Mouse (Mus musculus): ENCODE measurements at regions not wholly inside any gene's neighbourhood (a gene's known extent, or its start where the extent isn't known, plus 50 kb on each side); places are given as distances from the start of the nearest gene placed in this dataset.

DNA sequence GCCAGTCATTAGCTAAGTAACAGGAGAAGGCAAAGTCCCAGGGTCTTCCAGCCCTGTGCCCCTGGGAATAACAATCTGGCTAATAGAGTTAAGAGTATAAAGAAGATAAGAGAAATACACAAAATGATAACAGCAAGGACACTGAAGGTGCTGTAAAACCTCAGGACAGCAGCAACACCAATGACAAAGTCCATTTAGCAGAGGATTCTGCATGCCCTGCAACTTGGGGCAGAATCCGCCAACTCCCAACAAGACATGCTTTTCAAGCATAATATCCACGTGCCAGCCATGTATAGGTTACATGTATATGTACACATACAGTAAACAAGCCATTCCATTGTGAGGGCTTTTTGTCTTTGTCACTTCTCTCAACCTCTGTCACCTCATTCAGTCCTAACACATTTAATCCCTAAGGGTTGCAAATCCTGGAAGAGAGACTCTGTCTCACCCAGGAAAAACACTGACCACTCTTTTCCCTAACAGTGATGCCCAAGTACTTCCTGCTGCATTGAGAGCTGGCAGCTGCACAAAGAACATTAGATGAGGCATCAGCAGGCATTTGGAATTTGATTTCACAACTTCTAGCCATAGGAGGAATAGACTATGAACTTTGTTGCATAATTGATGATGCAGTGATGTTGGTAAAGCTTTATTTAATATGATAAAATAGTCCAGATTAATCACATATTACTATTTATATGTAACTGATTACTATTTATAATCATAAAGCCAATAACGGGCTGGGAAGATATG is 105.8 kb upstream of the Slc4a7 start:
- in situ Hi-C loops (cut with MboI, MseI): no loop called here

DNA sequence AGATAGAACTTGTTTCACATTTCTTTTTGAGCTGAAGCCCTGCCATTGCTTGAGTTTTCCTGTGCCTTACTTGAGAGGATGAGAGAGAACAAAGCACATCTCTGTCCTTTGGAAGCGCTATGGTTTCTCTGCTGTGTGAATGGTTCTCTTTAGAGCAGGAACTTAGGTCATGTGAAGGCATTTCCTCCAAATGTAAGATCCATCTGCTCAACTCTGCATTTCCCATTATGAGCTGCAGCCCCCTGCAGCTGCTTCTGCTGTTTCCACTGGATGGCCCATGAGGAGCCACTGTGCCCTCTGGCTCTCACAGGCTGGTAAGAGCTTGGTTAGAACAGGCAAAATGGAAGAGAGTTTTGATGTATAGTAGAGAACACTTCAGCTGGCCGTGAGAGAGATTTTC is 102.5 kb upstream of the Slc4a7 start:
- in situ Hi-C loops (cut with MboI, MseI): no loop called here

DNA sequence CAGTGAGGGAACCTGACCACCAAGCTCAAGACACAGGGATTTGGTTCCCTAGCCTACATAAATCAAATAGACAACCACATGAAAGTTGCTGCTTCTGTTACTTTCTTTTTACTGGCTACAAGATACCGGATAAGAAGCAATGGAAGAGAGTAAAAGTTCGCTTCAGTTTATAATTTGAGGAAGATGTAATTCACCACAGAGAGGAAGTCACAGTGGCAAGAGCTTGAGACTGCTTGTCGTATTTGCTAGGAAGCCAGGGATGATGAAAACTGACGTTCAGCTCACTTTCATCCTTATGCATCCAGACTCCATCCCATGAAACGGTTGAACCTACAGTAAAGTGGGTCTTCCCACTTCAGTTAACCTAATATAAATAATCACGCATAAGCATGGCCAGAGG is 102.1 kb upstream of the Slc4a7 start:
- in situ Hi-C loops (cut with MboI, MseI): no loop called here

GRCm38 (mm10) chr14:14603439-14603838 is 98.6 kb upstream of the Slc4a7 start:
- in situ Hi-C loops (cut with MboI, MseI): no loop called here

DNA sequence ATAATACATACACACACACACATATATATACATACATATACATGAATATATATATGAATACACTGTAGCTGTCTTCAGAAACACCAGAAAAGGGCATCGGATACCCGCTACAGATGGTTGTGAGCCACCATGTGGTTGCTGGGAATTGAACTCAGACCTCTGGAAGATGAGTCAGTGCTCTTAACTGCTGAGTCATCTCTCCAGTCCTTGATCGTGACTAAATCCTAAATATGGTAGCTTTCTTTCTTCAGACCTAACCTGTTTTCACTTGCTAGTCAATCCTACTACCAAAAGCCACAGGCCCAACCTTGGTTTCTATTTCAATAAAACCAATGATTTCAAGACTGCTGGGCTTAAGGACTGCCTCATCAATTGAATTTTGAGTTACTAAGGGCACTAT is 95.0 kb upstream of the Slc4a7 start:
- in situ Hi-C loops (cut with MboI, MseI): no loop called here

- in situ Hi-C loops (cut with MboI, MseI): no loop called here
Measured at GRCm38 (mm10) chr14:14612245-14612644, 89.8 kb upstream of the Slc4a7 start.

- in situ Hi-C loops (cut with MboI, MseI): no loop called here
Measured at GRCm38 (mm10) chr14:14620316-14620715, 81.8 kb upstream of the Slc4a7 start.

GRCm38 (mm10) chr14:14628673-14629072 is 73.4 kb upstream of the Slc4a7 start:
- in situ Hi-C loops (cut with MboI, MseI): no loop called here

- in situ Hi-C loops (cut with MboI, MseI): no loop called here
Measured at GRCm38 (mm10) chr14:14631750-14632149, 70.3 kb upstream of the Slc4a7 start.

GRCm38 (mm10) chr14:14632471-14632870 is 69.6 kb upstream of the Slc4a7 start:
- in situ Hi-C loops (cut with MboI, MseI): no loop called here

GRCm38 (mm10) chr14:14632951-14633931 is 68.8 kb upstream of the Slc4a7 start:
- in situ Hi-C loops (cut with MboI, MseI): no loop called here

DNA sequence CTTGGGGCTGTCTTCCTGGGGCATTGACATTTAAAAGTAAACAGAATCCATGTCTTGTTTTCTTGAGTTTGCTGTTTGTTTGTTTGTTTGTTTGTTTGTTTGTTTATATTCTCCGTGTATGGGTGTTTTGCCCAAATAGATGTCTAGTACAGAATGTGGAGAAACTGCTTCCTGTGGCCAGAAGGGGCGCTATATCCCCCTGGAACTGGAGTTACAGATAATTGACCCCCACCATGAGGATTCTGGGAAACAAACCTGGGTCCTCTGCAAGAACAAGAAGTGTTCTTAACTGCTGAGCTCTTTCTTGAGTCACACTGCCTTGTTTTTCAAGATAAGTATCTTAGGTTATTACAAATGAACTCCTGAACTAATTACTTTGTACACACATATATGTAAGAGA is 68.1 kb upstream of the Slc4a7 start:
- in situ Hi-C loops (cut with MboI, MseI): no loop called here

GRCm38 (mm10) chr14:14639102-14640015 is 62.7 kb upstream of the Slc4a7 start:
- in situ Hi-C loops (cut with MboI, MseI): loop anchor here (5.0 kb wide), 2 partner anchors 63 to 287 kb away; partner anchors contain the start of gene Slc4a7

DNA sequence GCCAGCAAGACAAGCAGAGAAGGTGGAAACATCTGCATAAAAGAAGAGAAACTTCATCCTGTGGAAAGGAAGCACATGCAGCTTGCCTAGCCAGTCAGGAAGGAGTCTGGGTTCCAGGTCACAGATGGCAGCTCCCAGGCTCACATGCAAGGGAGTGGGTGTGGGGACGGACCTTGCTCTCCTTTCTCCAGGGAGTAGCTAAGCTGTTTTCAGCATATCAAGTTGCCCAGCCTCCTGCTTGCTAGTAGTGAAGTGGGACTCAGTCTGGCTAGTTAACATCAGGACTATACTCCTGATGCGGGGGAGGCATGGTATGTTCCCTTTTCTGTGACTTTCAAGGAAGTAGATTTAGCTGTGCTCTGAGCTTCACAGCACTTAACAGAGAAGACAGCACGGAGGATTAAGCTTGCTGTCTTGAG is 62.0 kb upstream of the Slc4a7 start:
- in situ Hi-C loops (cut with MboI, MseI): no loop called here

GRCm38 (mm10) chr14:14640557-14640956 is 61.5 kb upstream of the Slc4a7 start:
- in situ Hi-C loops (cut with MboI, MseI): no loop called here

DNA sequence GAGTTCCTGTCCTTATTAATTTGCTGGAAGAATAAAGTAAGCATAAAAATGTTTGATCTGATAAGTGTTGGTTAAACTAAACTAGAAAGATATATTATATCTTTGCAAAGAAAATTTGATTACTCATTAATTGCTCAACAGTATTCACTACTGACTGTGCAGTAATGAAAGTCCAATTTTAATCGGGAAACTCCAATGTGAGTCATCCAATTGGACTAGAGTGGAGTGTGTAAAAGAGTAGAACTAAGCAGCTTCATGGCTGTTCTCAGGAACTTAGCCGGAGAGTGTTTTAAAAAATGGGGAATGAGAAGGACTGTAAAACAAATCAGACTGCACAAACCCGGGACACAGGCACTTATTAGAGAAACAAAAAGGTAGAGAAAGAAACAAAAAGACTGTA is 58.5 kb upstream of the Slc4a7 start:
- in situ Hi-C loops (cut with MboI, MseI): no loop called here

GRCm38 (mm10) chr14:14645084-14645483 is 57.0 kb upstream of the Slc4a7 start:
- in situ Hi-C loops (cut with MboI, MseI): no loop called here

Measured in regulatory T cell (primary cell).